Mouse (Mus musculus): ENCODE data around the gene 1700018B08Rik. TPM values are rescaled to one million over a fixed set of nuclear protein-coding genes. Genes with fewer than 3 reads are reported as not detected.

1700018B08Rik gene
- polyA plus RNA-seq, 1 experiment, result not detected

DNA sequence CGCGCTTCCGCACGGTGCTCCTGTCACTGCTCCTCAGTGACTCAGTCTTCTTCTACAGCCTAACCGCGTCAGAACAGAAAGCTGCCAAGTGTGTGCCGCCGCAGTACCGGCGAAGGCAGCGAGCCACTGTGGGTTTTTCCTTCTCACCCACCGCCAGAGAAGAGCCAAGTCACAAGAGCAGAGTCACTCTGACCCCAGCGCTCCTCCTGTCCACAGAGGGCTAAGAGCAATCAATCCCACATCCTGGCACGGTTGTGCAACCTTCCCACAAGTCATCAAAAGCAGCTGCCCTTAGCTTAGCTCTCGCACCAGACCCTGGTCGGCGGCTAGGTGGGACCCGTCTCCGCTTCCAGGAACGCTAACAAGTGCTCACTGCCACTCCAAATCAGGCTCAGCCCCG lies 26.2 kb upstream of the 1700018B08Rik start:
- Histone ChIP-seq H3K4me2 (ENCODE audit: low read depth) (no peak overlapping the region), H3K79me2 (ENCODE audit: control insufficient read depth, insufficient read depth) (peaks cover 16% of the 10 kb centered on the region), H3K36me3 (ENCODE audit: control insufficient read depth, insufficient read depth) (no peaks in the 10 kb centered on the region), H3K27me3 (ENCODE audit: control insufficient read depth, insufficient read depth, insufficient read length) (no peaks in the 10 kb centered on the region), H3ac (ENCODE audit: control insufficient read depth, insufficient read length) (no peak overlapping the region), H3K4me3 (no peak overlapping the region)
- TF ChIP-seq MYOG (IDR thresholded peaks at IDR 0.05; ENCODE audit: control insufficient read depth in 1 of 3, insufficient read depth in 1 of 3, insufficient read length in 2 of 3, low read depth in 2 of 3), result peak in 1 of 3 experiments; percentile 36
- TF ChIP-seq E2F4 (IDR thresholded peaks at IDR 0.05; ENCODE audit: insufficient read depth), result no peak
- no peak for TF ChIP-seq TCF3 (IDR thresholded peaks at IDR 0.05; ENCODE audit: insufficient read length, low read depth)
- TF ChIP-seq SRF (IDR thresholded peaks at IDR 0.05; ENCODE audit: control insufficient read depth, insufficient read length, low read depth), result no peak
- no peak for TF ChIP-seq MAX (IDR thresholded peaks at IDR 0.05; ENCODE audit: low read depth)
- TF ChIP-seq POLR2AphosphoS2 (IDR thresholded peaks at IDR 0.05; ENCODE audit: insufficient read length, low read depth), result no peak

DNA sequence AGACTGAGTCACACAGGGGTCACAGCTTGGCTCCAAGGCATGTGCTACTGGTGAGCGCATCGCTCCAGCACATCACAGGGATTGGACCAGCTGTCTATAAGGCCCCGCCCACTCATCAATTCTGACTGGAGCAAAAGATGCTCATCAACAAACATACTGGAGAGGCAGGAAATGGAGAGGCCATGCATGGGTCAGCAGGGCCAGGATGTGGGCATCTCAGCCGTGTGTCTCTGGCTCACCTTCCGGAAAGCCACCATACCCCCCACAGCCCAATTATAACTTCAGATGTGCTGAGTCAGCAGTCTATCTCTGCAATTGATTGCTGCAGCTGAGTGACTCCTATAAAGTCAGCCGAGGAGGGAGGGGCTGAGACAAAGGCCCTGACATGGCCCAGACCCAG lies 24.2 kb upstream of the 1700018B08Rik start:
- TF ChIP-seq USF1 (IDR thresholded peaks at IDR 0.05; ENCODE audit: low read depth) (no peak), TCF3 (IDR thresholded peaks at IDR 0.05; ENCODE audit: insufficient read length, low read depth) (no peak), SRF (IDR thresholded peaks at IDR 0.05; ENCODE audit: control insufficient read depth, insufficient read length, low read depth) (no peak), MYOD1 (IDR thresholded peaks at IDR 0.05; ENCODE audit: control insufficient read depth in 1 of 3, insufficient read length in 2 of 3, low read depth in 2 of 3) (peak in 1 of 3 experiments; percentile 10), MYOG (IDR thresholded peaks at IDR 0.05; ENCODE audit: control insufficient read depth in 1 of 3, insufficient read depth in 1 of 3, insufficient read length in 2 of 3, low read depth in 2 of 3) (peak in 1 of 3 experiments; percentile 0)
- Histone ChIP-seq H3K4me3 (no peak overlapping the region), H3K4me2 (ENCODE audit: low read depth) (no peak overlapping the region), H3K27me3 (ENCODE audit: control insufficient read depth, insufficient read depth, insufficient read length) (no peaks in the 10 kb centered on the region), H3K36me3 (ENCODE audit: control insufficient read depth, insufficient read depth) (no peaks in the 10 kb centered on the region), H3ac (ENCODE audit: control insufficient read depth, insufficient read length) (no peak overlapping the region), H3K79me2 (ENCODE audit: control insufficient read depth, insufficient read depth) (no peaks in the 10 kb centered on the region)

DNA sequence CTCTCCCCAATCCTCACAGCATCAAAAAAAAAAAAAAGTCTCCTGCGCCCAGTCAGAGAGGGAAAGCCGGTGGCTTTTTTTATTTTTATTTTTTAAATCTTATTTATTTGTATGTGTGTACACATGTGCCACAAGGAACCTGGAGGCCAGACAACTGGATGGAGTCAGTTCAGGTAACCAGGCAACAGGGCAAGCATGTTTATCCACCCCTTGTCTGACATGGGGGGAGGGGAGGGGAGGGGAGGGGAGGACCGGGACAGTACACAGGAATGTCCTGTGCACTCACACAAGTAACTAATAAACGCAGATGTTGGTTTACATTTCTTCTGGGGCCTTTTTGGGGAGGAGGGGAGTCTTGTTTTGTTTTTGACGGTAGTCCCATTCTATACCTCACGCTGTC lies 19.6 kb upstream of the 1700018B08Rik start:
- Histone ChIP-seq H3K4me2 (ENCODE audit: low read depth) (no peak overlapping the region), H3K79me2 (ENCODE audit: control insufficient read depth, insufficient read depth) (no peaks in the 10 kb centered on the region), H3K36me3 (ENCODE audit: control insufficient read depth, insufficient read depth) (no peaks in the 10 kb centered on the region), H3K4me3 (no peak overlapping the region), H3K27me3 (ENCODE audit: control insufficient read depth, insufficient read depth, insufficient read length) (no peaks in the 10 kb centered on the region), H3ac (ENCODE audit: control insufficient read depth, insufficient read length) (no peak overlapping the region)
- TF ChIP-seq POLR2AphosphoS2 (IDR thresholded peaks at IDR 0.05; ENCODE audit: insufficient read length, low read depth) (no peak), E2F4 (IDR thresholded peaks at IDR 0.05; ENCODE audit: insufficient read depth) (no peak), POLR2A (IDR thresholded peaks at IDR 0.05; ENCODE audit: insufficient read length, low read depth) (no peak), MYOD1 (IDR thresholded peaks at IDR 0.05; ENCODE audit: control insufficient read depth in 1 of 3, insufficient read length in 2 of 3, low read depth in 2 of 3) (no peak), SRF (IDR thresholded peaks at IDR 0.05; ENCODE audit: control insufficient read depth, insufficient read length, low read depth) (no peak), CEBPB (IDR thresholded peaks at IDR 0.05; ENCODE audit: insufficient read depth, poor library complexity, severe bottlenecking) (no peak), REST (IDR thresholded peaks at IDR 0.05; ENCODE audit: insufficient read depth, insufficient read length) (no peak), MYOG (IDR thresholded peaks at IDR 0.05; ENCODE audit: control insufficient read depth in 1 of 3, insufficient read depth in 1 of 3, insufficient read length in 2 of 3, low read depth in 2 of 3) (no peak), MAX (IDR thresholded peaks at IDR 0.05; ENCODE audit: low read depth) (no peak), USF1 (IDR thresholded peaks at IDR 0.05; ENCODE audit: low read depth) (no peak), TCF3 (IDR thresholded peaks at IDR 0.05; ENCODE audit: insufficient read length, low read depth) (no peak), TCF12 (IDR thresholded peaks at IDR 0.05; ENCODE audit: insufficient read depth, poor library complexity, severe bottlenecking) (no peak)

DNA sequence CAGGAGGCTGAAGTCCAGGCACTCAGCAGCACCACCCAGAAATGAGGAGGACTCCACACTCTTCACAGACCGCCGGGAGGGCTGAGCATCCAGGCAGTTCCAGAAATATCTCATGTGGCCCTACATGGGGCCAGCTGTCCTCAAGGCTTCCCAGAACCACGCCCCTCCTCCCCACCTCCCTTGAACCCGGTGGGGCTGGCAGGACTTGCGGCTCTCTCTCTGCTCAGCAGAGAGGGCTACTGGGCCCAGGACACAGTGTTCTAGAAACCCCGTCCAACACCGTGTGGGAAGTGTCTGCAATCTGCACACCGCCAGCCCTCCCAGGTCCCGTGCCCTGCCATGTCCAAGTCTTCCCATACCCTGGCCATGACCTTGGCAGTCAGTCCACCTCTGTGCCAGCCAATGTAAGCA lies 18.8 kb upstream of the 1700018B08Rik start:
- TF ChIP-seq MAX (IDR thresholded peaks at IDR 0.05; ENCODE audit: low read depth) (no peak), TCF12 (IDR thresholded peaks at IDR 0.05; ENCODE audit: insufficient read depth, poor library complexity, severe bottlenecking) (no peak), MYOG (IDR thresholded peaks at IDR 0.05; ENCODE audit: control insufficient read depth in 1 of 3, insufficient read depth in 1 of 3, insufficient read length in 2 of 3, low read depth in 2 of 3) (peak in 2 of 3 experiments; percentile 58 to 74), SRF (IDR thresholded peaks at IDR 0.05; ENCODE audit: control insufficient read depth, insufficient read length, low read depth) (peak; percentile 18), POLR2AphosphoS2 (IDR thresholded peaks at IDR 0.05; ENCODE audit: insufficient read length, low read depth) (no peak), USF1 (IDR thresholded peaks at IDR 0.05; ENCODE audit: low read depth) (no peak), REST (IDR thresholded peaks at IDR 0.05; ENCODE audit: insufficient read depth, insufficient read length) (no peak), MYOD1 (IDR thresholded peaks at IDR 0.05; ENCODE audit: control insufficient read depth in 1 of 3, insufficient read length in 2 of 3, low read depth in 2 of 3) (peak in 2 of 3 experiments; percentile 5 to 63)
- H3K79me2 ChIP-seq (ENCODE audit: control insufficient read depth, insufficient read depth), result no peaks in the 10 kb centered on the region
- no peak overlapping the region for H3ac ChIP-seq (ENCODE audit: control insufficient read depth, insufficient read length)
- H3K4me2 ChIP-seq (ENCODE audit: low read depth), result no peak overlapping the region
- no peaks in the 10 kb centered on the region for H3K36me3 ChIP-seq (ENCODE audit: control insufficient read depth, insufficient read depth)
- H3K27me3 ChIP-seq (ENCODE audit: control insufficient read depth, insufficient read depth, insufficient read length), result no peaks in the 10 kb centered on the region
- no peak overlapping the region for H3K4me3 ChIP-seq

DNA sequence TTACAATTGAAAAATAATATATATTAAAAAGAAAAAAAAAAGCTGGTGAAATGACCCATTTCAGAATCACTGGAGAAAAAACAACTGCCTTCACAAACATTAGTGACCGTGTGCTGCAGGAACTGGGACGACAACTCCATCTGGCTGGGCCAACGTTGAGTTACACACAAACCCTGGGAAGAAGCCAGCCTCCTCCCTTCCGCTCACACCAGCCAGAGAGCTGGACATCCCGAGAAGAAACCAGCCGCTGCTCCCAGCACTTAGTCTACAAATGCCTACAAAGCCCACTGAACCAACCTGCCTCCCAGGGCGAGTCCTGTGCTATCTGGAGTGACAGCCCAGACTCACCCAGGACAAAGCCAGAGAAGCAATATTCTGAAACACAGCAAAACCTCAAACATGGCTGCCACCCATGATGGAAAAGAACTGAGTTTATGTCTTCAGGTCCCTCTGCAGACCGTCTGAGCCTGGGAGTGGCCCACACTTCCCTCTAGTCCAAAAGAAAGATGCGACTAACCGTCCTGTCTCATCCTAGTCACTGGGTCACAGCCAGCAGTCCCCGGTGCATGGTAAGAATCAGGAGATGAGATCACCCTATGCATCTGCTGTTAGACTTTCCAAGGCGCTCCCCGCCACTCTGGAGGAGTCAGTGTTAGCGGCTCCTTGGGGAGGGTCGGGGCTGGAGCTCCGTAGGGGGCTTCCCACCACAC lies 17.7 kb upstream of the 1700018B08Rik start:
- TF ChIP-seq E2F4 (IDR thresholded peaks at IDR 0.05; ENCODE audit: insufficient read depth), result no peak
- TF ChIP-seq MYOD1 (IDR thresholded peaks at IDR 0.05; ENCODE audit: control insufficient read depth in 1 of 3, insufficient read length in 2 of 3, low read depth in 2 of 3), result no peak
- TF ChIP-seq MAX (IDR thresholded peaks at IDR 0.05; ENCODE audit: low read depth), result no peak
- TF ChIP-seq SRF (IDR thresholded peaks at IDR 0.05; ENCODE audit: control insufficient read depth, insufficient read length, low read depth), result no peak
- TF ChIP-seq TCF3 (IDR thresholded peaks at IDR 0.05; ENCODE audit: insufficient read length, low read depth), result no peak
- no peak for TF ChIP-seq CEBPB (IDR thresholded peaks at IDR 0.05; ENCODE audit: insufficient read depth, poor library complexity, severe bottlenecking)
- no peak for TF ChIP-seq POLR2A (IDR thresholded peaks at IDR 0.05; ENCODE audit: insufficient read length, low read depth)
- TF ChIP-seq POLR2AphosphoS2 (IDR thresholded peaks at IDR 0.05; ENCODE audit: insufficient read length, low read depth), result no peak
- no peak for TF ChIP-seq USF1 (IDR thresholded peaks at IDR 0.05; ENCODE audit: low read depth)
- no peak for TF ChIP-seq REST (IDR thresholded peaks at IDR 0.05; ENCODE audit: insufficient read depth, insufficient read length)
- no peak for TF ChIP-seq TCF12 (IDR thresholded peaks at IDR 0.05; ENCODE audit: insufficient read depth, poor library complexity, severe bottlenecking)
- TF ChIP-seq MYOG (IDR thresholded peaks at IDR 0.05; ENCODE audit: control insufficient read depth in 1 of 3, insufficient read depth in 1 of 3, insufficient read length in 2 of 3, low read depth in 2 of 3), result no peak
- no peaks in the 10 kb centered on the region for H3K36me3 ChIP-seq (ENCODE audit: control insufficient read depth, insufficient read depth)
- no peak overlapping the region for H3ac ChIP-seq (ENCODE audit: control insufficient read depth, insufficient read length)
- H3K27me3 ChIP-seq (ENCODE audit: control insufficient read depth, insufficient read depth, insufficient read length), result no peaks in the 10 kb centered on the region
- no peak overlapping the region for H3K4me2 ChIP-seq (ENCODE audit: low read depth)
- H3K4me3 ChIP-seq, result no peak overlapping the region
- no peaks in the 10 kb centered on the region for H3K79me2 ChIP-seq (ENCODE audit: control insufficient read depth, insufficient read depth)
